Mouse (Mus musculus): ENCODE results near the gene Gm10073.

- no peak for TF ChIP-seq CTCF (conservative IDR thresholded peaks at IDR 0.05; ENCODE audit: low read length)
- no peak for TF ChIP-seq NANOG (IDR thresholded peaks at IDR 0.05; ENCODE audit: borderline replicate concordance, low read length)
- no peak for TF ChIP-seq POU5F1 (IDR thresholded peaks at IDR 0.05; ENCODE audit: borderline replicate concordance, low read length)
Measured at GRCm38 (mm10) chr8:106576849-106577555, 3.7 kb upstream of the Gm10073 start.
